Mouse (Mus musculus) frontal cortex, postnatal 25 days (tissue): ENCODE data around the gene Olfr543.
"Not testable (repeated sequence)": the region's sequence is repeated elsewhere in the genome, so short reads cannot be mapped to it uniquely, and the experiment has no call there.

Source experiments
- DNase-seq, 2 experiments: peaks; one replicate each; pipeline ENCODE4 v3.0.0; 2022; ENCODE audit warnings: low spot score in 2 of 2

Gene Olfr543

GRCm38 (mm10) chr7:102481579-102481978, at the start of gene Olfr543:
TSS of gene Olfr543 (minus strand) at chr7:102481679.
- DNase-seq, result no peak

GRCm38 (mm10) chr7:102529052-102529451, 47.6 kb upstream of the Olfr543 start:
- no peak for DNase-seq

- DNase-seq, result no peak
These were observed 35.5 kb upstream of the Olfr543 start for GRCm38 (mm10) chr7:102517051-102517335.

- DNase-seq, result no peak
These were observed 35.0 kb upstream of the Olfr543 start for GRCm38 (mm10) chr7:102516261-102517050.

GRCm38 (mm10) chr7:102514144-102514543, 32.7 kb upstream of the Olfr543 start:
- DNase-seq, result no peak

GRCm38 (mm10) chr7:102512814-102513435, 31.4 kb upstream of the Olfr543 start:
- DNase-seq, result peak; percentile 81 to 82

GRCm38 (mm10) chr7:102511927-102512326, 30.4 kb upstream of the Olfr543 start:
- DNase-seq, result no peak

- no peak for DNase-seq
These were observed 28.2 kb upstream of the Olfr543 start for GRCm38 (mm10) chr7:102509726-102510125.

- no peak for DNase-seq
These were observed 27.2 kb upstream of the Olfr543 start for GRCm38 (mm10) chr7:102508666-102509065.

GRCm38 (mm10) chr7:102508066-102508465, 26.6 kb upstream of the Olfr543 start:
- DNase-seq, result no peak

GRCm38 (mm10) chr7:102506848-102507247, 25.4 kb upstream of the Olfr543 start:
- DNase-seq, result peak; percentile 70 to 81

- DNase-seq, result no peak
These were observed 20.5 kb upstream of the Olfr543 start for GRCm38 (mm10) chr7:102501986-102502385.

GRCm38 (mm10) chr7:102499473-102499872, 18.0 kb upstream of the Olfr543 start, which contains the start of gene Olfr545:
TSS of gene Olfr545 (minus strand) at chr7:102499573.
- DNase-seq, result no peak

GRCm38 (mm10) chr7:102494416-102494815, 12.9 kb upstream of the Olfr543 start:
- DNase-seq, result not testable (repeated sequence)

GRCm38 (mm10) chr7:102488161-102488560, 6.7 kb upstream of the Olfr543 start, which contains the start of gene Olfr544:
TSS of gene Olfr544 (minus strand) at chr7:102488313.
- DNase-seq, result no peak

GRCm38 (mm10) chr7:102486105-102486504, 4.6 kb upstream of the Olfr543 start:
- no peak for DNase-seq

GRCm38 (mm10) chr7:102484766-102485165, 3.3 kb upstream of the Olfr543 start:
- not testable (repeated sequence) for DNase-seq

- no peak for DNase-seq
These were observed 2.2 kb upstream of the Olfr543 start for GRCm38 (mm10) chr7:102483665-102484064.

- DNase-seq, result no peak
These were observed 658 bp downstream of the Olfr543 start for GRCm38 (mm10) chr7:102480821-102481220.

GRCm38 (mm10) chr7:102479368-102480078, 2.0 kb downstream of the Olfr543 start:
- no peak for DNase-seq

- no peak for DNase-seq
These were observed 2.6 kb downstream of the Olfr543 start for GRCm38 (mm10) chr7:102478926-102479325.

- DNase-seq, result no peak
These were observed 3.1 kb downstream of the Olfr543 start for GRCm38 (mm10) chr7:102478425-102478824.

GRCm38 (mm10) chr7:102477377-102477776, 4.1 kb downstream of the Olfr543 start:
- no peak for DNase-seq
